Mouse (Mus musculus) lung, embryonic 15.5 days (tissue): ENCODE measurements around the gene Bglap3. TPM values are rescaled to one million over a fixed set of nuclear protein-coding genes. Genes with fewer than 3 reads are reported as not detected.
"Not testable (repeated sequence)": the region's sequence is repeated elsewhere in the genome, so short reads cannot be mapped to it uniquely, and the experiment has no call there.

Experiments used
- ATAC-seq: fragments of 200-750 bp; cut with Nextera tagmentation; 2 replicates; pipeline ENCODE4 v1.8.0; 2017; ENCODE audit warnings: moderate number of reproducible peaks, borderline replicate concordance; ENCODE audit not compliant: low FRiP score, low TSS enrichment; ENCODE audit errors: extremely low read depth
- H3K27ac ChIP-seq: fragments of 300-500 bp; sonication (generic); 2 replicates; pipeline ENCODE4 v1.5.1; 2015; ENCODE audit warnings: moderate library complexity, mild to moderate bottlenecking, inconsistent platforms
- H3K27me3 ChIP-seq: fragments of 300-500 bp; sonication (generic); 2 replicates; pipeline ENCODE4 v1.6.1; 2015; ENCODE audit warnings: inconsistent platforms
- H3K36me3 ChIP-seq: fragments of 300-500 bp; sonication (generic); 2 replicates; pipeline ENCODE4 v1.6.1; 2015; ENCODE audit warnings: inconsistent platforms
- H3K4me1 ChIP-seq: fragments of 300-500 bp; sonication (generic); 2 replicates; pipeline ENCODE4 v1.6.1; 2015; ENCODE audit warnings: inconsistent platforms
- H3K4me2 ChIP-seq: fragments of 300-500 bp; sonication (generic); 2 replicates; pipeline ENCODE4 v1.6.1; 2015; ENCODE audit warnings: inconsistent platforms, mild to moderate bottlenecking, moderate library complexity
- H3K4me3 ChIP-seq: fragments of 300-500 bp; sonication (generic); 2 replicates; pipeline ENCODE4 v1.5.1; 2015; ENCODE audit warnings: mild to moderate bottlenecking, inconsistent platforms
- H3K9ac ChIP-seq: fragments of 300-500 bp; sonication (generic); 2 replicates; pipeline ENCODE4 v1.6.1; 2015; ENCODE audit warnings: inconsistent platforms
- H3K9me3 ChIP-seq: fragments of 300-500 bp; sonication (generic); 2 replicates; pipeline ENCODE4 v1.6.1; 2016; ENCODE audit warnings: inconsistent platforms
- WGBS: fragments of 180-500 bp; shearing (Covaris S2); methylation state at CpG from one replicate; pipeline ENCODE4 v1.1.7; 2015; 5-methylcytosine and 5-hydroxymethylcytosine counted together
- polyA plus RNA-seq: library from polyadenylated mRNA; unstranded; fragments of >200 nt; fragmentation: Nextera tagmentation; extraction: Ambion mirVana; gene quantifications from 2 replicates; pipeline ENCODE4 v1.2.1, GENCODE M21; 2015

The Bglap3 gene
- polyA plus RNA-seq = not detected in 2 replicates

DNA sequence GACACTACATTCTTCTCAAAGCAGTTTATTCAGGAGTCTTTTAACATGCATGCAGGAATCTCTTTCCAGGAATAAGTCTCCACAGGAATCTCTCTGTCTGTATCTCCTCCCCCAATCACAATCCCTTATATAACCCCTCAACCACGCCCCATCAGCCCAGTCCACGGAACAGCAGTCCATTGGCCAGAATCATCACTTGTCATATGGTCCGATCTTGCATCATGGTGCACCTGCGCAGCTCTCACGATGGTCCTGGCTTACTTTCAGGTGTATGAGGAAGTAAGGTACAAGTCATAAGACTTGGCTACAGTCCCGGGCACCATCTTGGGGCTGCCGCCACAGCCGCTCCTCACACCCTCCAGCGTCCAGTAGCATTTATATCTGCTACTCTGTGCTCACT lies at the start of gene Bglap3:
Gene Bglap3, minus strand, starts transcription at position 101 of the 400 bp plus-strand sequence.
- not testable (repeated sequence) for H3K4me1 ChIP-seq, H3K36me3 ChIP-seq, H3K27ac ChIP-seq, ATAC-seq, H3K9ac ChIP-seq, H3K9me3 ChIP-seq, H3K4me2 ChIP-seq, H3K4me3 ChIP-seq, H3K27me3 ChIP-seq
- 89% methylated on average over 9 of the region's 9 CpGs for WGBS

GRCm38 (mm10) chr3:88422020-88422720 lies 49.6 kb upstream of the Bglap3 start:
- 24% methylated on average over 9 of the region's 9 CpGs for WGBS
- Histone ChIP-seq H3K9me3 (no peaks in the 10 kb centered on the region), H3K27me3 (no peaks in the 10 kb centered on the region), H3K4me1 (peaks cover 19% of the 10 kb centered on the region), H3K36me3 (peaks cover 32% of the 10 kb centered on the region), H3K4me2 (0 out of 2 replicates have a peak overlapping the region, but pooled peaks have one; percentile 11), H3K4me3 (no peak overlapping the region), H3K9ac (no peak overlapping the region), H3K27ac (peak overlapping the region; percentile 40)
- ATAC-seq = peak; percentile 5; the same call in 1 of the 2 replicates

DNA sequence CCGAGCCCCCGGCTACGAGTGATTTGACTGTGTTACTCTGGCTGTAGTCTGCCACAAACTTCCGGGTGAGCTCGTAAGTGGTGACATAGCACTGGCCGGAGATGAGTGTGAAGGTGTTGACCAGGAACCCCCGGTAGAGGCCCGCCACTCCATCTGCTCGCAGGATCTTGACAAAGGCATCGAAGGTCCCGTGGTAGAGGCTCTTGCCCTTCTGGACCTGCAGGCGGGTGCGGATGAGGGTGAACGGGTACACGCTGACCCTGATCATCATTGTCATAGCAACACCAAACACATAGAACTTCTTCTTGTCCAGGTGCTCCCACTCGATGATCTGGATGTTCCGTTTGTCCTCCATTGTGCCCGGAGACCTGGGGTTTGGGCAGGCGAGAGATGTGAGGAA lies 48.2 kb upstream of the Bglap3 start:
- peaks cover 19% of the 10 kb centered on the region for H3K4me1 ChIP-seq
- H3K9ac ChIP-seq = no peak overlapping the region
- H3K36me3 ChIP-seq = peaks cover 33% of the 10 kb centered on the region
- H3K4me2 ChIP-seq = no peak overlapping the region
- no peak overlapping the region for H3K27ac ChIP-seq
- WGBS = 92% methylated on average over 19 of the region's 19 CpGs
- no peaks in the 10 kb centered on the region for H3K27me3 ChIP-seq
- H3K9me3 ChIP-seq = no peaks in the 10 kb centered on the region
- no peak overlapping the region for H3K4me3 ChIP-seq
- ATAC-seq = no peak

- Histone ChIP-seq H3K9ac (no peak overlapping the region), H3K4me1 (0 out of 2 replicates have a peak, but pooled peaks cover 6% of the 10 kb centered on the region), H3K4me3 (no peak overlapping the region), H3K27me3 (no peaks in the 10 kb centered on the region), H3K9me3 (no peaks in the 10 kb centered on the region), H3K4me2 (no peak overlapping the region), H3K36me3 (peaks cover 44% of the 10 kb centered on the region), H3K27ac (no peak overlapping the region)
- 67% methylated on average over 6 of the region's 6 CpGs for WGBS
- no peak for ATAC-seq
These were observed 45.5 kb upstream of the Bglap3 start for GRCm38 (mm10) chr3:88418016-88418415.

DNA sequence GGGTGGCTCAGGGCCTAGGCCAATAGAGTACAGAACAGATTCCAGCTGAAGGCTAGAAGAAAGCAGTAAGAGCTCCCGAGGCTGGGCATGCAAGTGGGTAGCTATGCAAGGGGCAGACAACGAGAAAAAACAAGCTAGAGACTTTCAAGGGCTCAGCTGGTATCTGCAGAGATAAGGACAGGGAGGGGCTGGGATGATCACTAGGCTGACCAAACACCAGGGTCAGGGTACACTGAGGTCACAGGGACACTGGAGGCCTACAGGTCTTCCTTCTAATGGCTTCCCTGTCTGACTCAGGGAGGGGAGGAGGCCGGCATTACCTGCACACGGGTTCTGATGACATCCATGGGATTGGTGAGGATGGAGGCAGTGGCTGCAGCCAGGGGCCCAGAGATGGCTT lies 43.1 kb upstream of the Bglap3 start:
- Histone ChIP-seq H3K9ac (no peak overlapping the region), H3K27me3 (no peaks in the 10 kb centered on the region), H3K36me3 (peaks cover 47% of the 10 kb centered on the region), H3K4me3 (no peak overlapping the region), H3K4me1 (peaks cover 4% of the 10 kb centered on the region; the same call in 1 of the 2 replicates), H3K9me3 (no peaks in the 10 kb centered on the region), H3K4me2 (no peak overlapping the region), H3K27ac (no peak overlapping the region)
- ATAC-seq = no peak
- WGBS = 60% methylated on average over 4 of the region's 4 CpGs

DNA sequence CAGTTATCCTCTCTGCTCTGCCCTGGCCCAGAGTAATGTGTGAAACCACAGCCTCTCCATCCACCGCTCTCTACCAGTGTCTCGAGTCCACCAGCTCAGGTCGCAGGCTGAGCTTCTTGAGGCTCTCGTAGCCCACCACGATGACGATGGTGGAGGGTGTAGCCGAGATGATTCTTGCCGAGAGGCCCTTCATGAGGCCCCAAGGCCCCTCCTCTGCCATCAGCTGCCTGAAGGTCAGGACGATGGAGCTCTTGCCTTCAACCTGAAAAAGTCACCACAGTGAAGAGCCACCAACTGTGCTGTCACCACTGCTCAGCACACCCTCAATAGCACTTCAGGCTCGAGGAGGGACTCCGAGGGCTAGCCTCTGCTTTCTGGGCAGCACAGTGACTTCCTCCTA lies 40.1 kb upstream of the Bglap3 start:
- ATAC-seq = no peak
- H3K4me1 ChIP-seq = peaks cover 23% of the 10 kb centered on the region
- 81% methylated on average over 11 of the region's 11 CpGs for WGBS
- no peaks in the 10 kb centered on the region for H3K27me3 ChIP-seq
- H3K4me2 ChIP-seq = no peak overlapping the region
- H3K9ac ChIP-seq = no peak overlapping the region
- H3K9me3 ChIP-seq = no peaks in the 10 kb centered on the region
- peaks cover 20% of the 10 kb centered on the region for H3K36me3 ChIP-seq
- H3K4me3 ChIP-seq = no peak overlapping the region
- H3K27ac ChIP-seq = no peak overlapping the region

DNA sequence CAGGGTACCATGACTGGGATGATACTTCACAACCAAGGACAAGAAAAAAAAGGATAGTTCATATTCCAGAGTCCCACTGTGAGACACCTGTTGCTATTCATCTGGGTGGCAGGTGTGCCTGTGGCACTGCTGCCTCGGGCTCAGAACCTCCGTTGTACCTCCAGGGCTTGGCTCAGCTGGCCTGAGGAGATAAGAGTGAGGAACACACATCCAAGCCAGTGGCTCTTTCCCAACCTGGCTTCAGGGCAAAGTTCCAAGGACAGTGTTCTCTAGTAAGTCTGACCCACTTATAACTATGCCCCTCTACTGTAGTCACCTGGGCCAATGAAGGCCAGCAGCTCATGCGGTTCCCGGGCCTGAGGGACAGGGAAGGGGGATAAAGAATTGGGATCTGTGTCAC lies 39.1 kb upstream of the Bglap3 start:
- Histone ChIP-seq H3K4me2 (no peak overlapping the region), H3K27me3 (no peaks in the 10 kb centered on the region), H3K4me3 (no peak overlapping the region), H3K27ac (no peak overlapping the region), H3K9ac (no peak overlapping the region), H3K9me3 (no peaks in the 10 kb centered on the region), H3K36me3 (peaks cover 19% of the 10 kb centered on the region), H3K4me1 (peaks cover 26% of the 10 kb centered on the region)
- 81% methylated on average over 4 of the region's 4 CpGs for WGBS
- ATAC-seq = no peak

GRCm38 (mm10) chr3:88410645-88411031 lies 38.1 kb upstream of the Bglap3 start:
- no peaks in the 10 kb centered on the region for H3K9me3 ChIP-seq
- peak overlapping the region; percentile 76 for H3K4me2 ChIP-seq
- peak overlapping the region; percentile 95 for H3K27ac ChIP-seq
- ATAC-seq = no peak
- peaks cover 26% of the 10 kb centered on the region for H3K4me1 ChIP-seq
- H3K9ac ChIP-seq = peak overlapping the region; percentile 14; the same call in 1 of the 2 replicates
- peaks cover 16% of the 10 kb centered on the region for H3K36me3 ChIP-seq
- WGBS = 21% methylated on average over 7 of the region's 7 CpGs
- peak overlapping the region; percentile 81 for H3K4me3 ChIP-seq
- no peaks in the 10 kb centered on the region for H3K27me3 ChIP-seq

- under 1% methylated on average over 53 of the region's 54 CpGs for WGBS
- Histone ChIP-seq H3K4me3 (peak within 1 kb of the TSS; percentile 81), H3K27me3 (no peaks in the 10 kb centered on the region), H3K9ac (peak within 1 kb of the TSS; percentile 95), H3K4me1 (peaks cover 26% of the 10 kb centered on the region), H3K36me3 (peaks cover 11% of the 10 kb centered on the region; the same call in 1 of the 2 replicates), H3K27ac (peak within 1 kb of the TSS; percentile 95), H3K9me3 (no peaks in the 10 kb centered on the region), H3K4me2 (peak within 1 kb of the TSS; percentile 76)
- ATAC-seq = peak; percentile 91
These were observed 37.5 kb upstream of the Bglap3 start, which contains the start of gene Pmf1 for GRCm38 (mm10) chr3:88409741-88410644. Gene Pmf1, minus strand, starts transcription at chr3:88410331.

DNA sequence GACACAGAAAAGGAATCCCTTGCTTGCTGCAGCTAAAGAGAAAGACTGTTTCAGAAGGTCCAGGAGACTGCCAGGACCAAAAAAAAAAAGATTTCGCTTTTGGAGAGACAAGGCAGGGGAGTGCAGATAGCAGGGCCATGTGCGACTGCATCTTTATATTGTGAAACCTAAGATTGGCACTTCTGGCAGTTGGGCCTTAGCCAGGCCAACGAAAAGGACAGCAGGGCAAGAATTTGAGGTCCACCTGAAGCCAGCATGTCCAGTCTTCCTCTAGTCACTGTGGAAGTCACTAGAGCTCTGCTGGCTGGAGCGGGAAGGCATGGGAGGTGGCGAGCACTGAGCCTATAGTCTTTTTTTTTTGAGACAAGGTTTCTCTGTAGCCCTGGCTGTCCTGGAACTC lies 36.4 kb upstream of the Bglap3 start:
- WGBS = 46% methylated on average over 5 of the region's 5 CpGs

DNA sequence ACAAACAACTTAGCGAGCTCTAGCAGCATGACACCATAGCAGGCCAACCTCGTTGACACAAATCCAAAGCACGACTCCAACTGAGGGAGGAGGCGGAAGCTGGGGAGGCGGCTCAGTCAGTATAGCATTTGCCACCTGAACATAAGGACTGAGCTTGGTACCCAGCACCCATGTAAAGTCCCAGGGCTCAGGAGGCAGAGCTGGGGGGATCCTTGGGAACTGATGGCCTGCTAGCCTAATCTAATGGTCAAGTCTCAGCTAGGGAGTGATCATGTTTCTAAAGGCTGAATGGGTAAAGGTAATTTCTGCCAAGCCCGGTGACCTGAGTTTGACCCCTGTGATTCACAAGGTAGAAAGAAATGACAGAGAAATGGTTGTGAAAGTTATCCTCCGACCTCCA lies 35.0 kb upstream of the Bglap3 start:
- Histone ChIP-seq H3K27ac (no peak overlapping the region), H3K27me3 (no peaks in the 10 kb centered on the region), H3K9me3 (no peaks in the 10 kb centered on the region), H3K36me3 (peaks cover 12% of the 10 kb centered on the region; the same call in 1 of the 2 replicates), H3K4me3 (no peak overlapping the region), H3K4me2 (no peak overlapping the region), H3K9ac (no peak overlapping the region), H3K4me1 (peaks cover 26% of the 10 kb centered on the region)
- WGBS = 47% methylated on average over 7 of the region's 7 CpGs
- no peak for ATAC-seq

More for the DNA sequence above, 36.4 kb upstream of the Bglap3 start:
- H3K27me3 ChIP-seq = no peaks in the 10 kb centered on the region
- no peak for ATAC-seq
- H3K4me1 ChIP-seq = peaks cover 26% of the 10 kb centered on the region
- peak overlapping the region; percentile 95 for H3K9ac ChIP-seq
- H3K9me3 ChIP-seq = no peaks in the 10 kb centered on the region
- peak overlapping the region; percentile 76 for H3K4me2 ChIP-seq
- H3K27ac ChIP-seq = no peak overlapping the region
- peaks cover 12% of the 10 kb centered on the region; the same call in 1 of the 2 replicates for H3K36me3 ChIP-seq
- peak overlapping the region; percentile 81 for H3K4me3 ChIP-seq
